Mouse (Mus musculus) neural tube, embryonic 12.5 days (tissue): ENCODE measurements around the gene Gm26566. TPM values are rescaled to one million over a fixed set of nuclear protein-coding genes. Genes with fewer than 3 reads are reported as not detected.

ENCODE experiments used
- ATAC-seq: fragments of 200-750 bp; cut with Nextera tagmentation; 2 replicates; pipeline ENCODE4 v1.8.0; 2017; ENCODE audit warnings: low read depth, mild to moderate bottlenecking, moderate TSS enrichment, moderate library complexity; ENCODE audit not compliant: low FRiP score
- H3K27ac ChIP-seq: fragments of 300-500 bp; sonication (generic); 2 replicates; pipeline ENCODE4 v1.5.1; 2016
- H3K27me3 ChIP-seq: fragments of 300-500 bp; sonication (generic); replicated peaks from 2 replicates; pipeline ENCODE4 v1.6.1; 2016; ENCODE audit warnings: mild to moderate bottlenecking
- H3K36me3 ChIP-seq: fragments of 300-500 bp; sonication (generic); 2 replicates; pipeline ENCODE4 v1.6.1; 2016; ENCODE audit warnings: mild to moderate bottlenecking
- H3K4me1 ChIP-seq: fragments of 300-500 bp; sonication (generic); 2 replicates; pipeline ENCODE4 v1.6.1; 2016
- H3K4me2 ChIP-seq: fragments of 300-500 bp; sonication (generic); replicated peaks from 2 replicates; pipeline ENCODE4 v1.6.1; 2016; ENCODE audit warnings: mild to moderate bottlenecking
- H3K4me3 ChIP-seq: fragments of 300-500 bp; sonication (generic); 2 replicates; pipeline ENCODE4 v1.5.1; 2016
- H3K9ac ChIP-seq: fragments of 300-500 bp; sonication (generic); 2 replicates; pipeline ENCODE4 v1.6.1; 2016; ENCODE audit warnings: mild to moderate bottlenecking
- H3K9me3 ChIP-seq: fragments of 300-500 bp; sonication (generic); 2 replicates; pipeline ENCODE4 v1.6.1; 2016; ENCODE audit warnings: mild to moderate bottlenecking
- WGBS: fragments of 180-500 bp; shearing (Covaris S2); methylation state at CpG from one replicate; pipeline ENCODE4 v1.1.7; 2016; 5-methylcytosine and 5-hydroxymethylcytosine counted together
- polyA plus RNA-seq: library from polyadenylated mRNA; unstranded; fragments of >200 nt; fragmentation: Nextera tagmentation; extraction: Ambion mirVana; gene quantifications from 2 replicates; pipeline ENCODE4 v1.2.1, GENCODE M21; 2016

Gm26566 gene
- polyA plus RNA-seq, 1 experiment from 2014 or later, result 2.0 TPM

DNA sequence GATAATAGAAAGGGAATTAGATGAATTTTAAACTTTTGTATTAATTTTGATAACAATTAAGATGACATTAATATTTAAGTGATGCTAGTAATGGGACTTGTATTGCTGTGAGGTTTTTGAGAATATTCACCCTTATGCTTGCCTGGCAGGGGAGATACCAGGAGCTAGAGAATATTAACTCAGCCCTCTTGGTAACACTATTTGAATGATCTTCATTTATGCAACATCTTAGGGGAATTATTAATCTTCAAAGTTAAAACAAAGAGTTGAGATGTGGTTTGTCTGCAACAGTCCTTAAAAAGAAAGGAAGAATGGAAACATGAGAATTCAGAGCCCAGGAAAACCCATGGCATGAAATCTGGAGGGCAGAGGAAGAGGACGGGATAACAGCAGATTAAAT lies 22.3 kb upstream of the Gm26566 start:
- Histone ChIP-seq H3K27me3 (no peaks in the 10 kb centered on the region), H3K4me3 (no peak overlapping the region), H3K36me3 (no peaks in the 10 kb centered on the region), H3K9me3 (no peaks in the 10 kb centered on the region), H3K4me1 (no peaks in the 10 kb centered on the region), H3K4me2 (no peak overlapping the region), H3K9ac (no peak overlapping the region), H3K27ac (no peak overlapping the region)
- WGBS, result 76% methylated on average over 1 of the region's 1 CpGs
- no peak for ATAC-seq

DNA sequence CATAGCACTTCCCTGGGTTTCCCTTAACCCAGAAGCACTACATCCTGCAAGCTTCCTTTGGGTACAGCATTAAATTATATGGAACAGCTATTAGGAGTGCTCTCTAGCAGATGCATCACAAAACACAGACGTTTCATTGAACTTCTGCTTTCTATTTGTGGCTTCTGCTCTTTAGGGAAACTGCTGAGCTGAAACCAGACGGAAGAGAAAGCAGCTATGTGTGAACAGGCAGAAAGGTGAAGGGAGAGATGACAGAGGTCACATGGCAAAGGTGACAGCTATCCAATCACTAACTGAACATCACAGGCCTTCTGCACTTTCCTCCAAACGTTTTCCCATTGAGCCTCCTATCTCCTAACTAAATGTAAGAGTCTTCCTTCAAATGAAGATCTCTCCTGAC lies 15.7 kb upstream of the Gm26566 start:
- Histone ChIP-seq H3K4me2 (no peak overlapping the region), H3K4me3 (no peak overlapping the region), H3K27me3 (no peaks in the 10 kb centered on the region), H3K9me3 (no peaks in the 10 kb centered on the region), H3K4me1 (no peaks in the 10 kb centered on the region), H3K27ac (no peak overlapping the region), H3K36me3 (no peaks in the 10 kb centered on the region), H3K9ac (no peak overlapping the region)
- ATAC-seq, result no peak
- 51% methylated on average over 3 of the region's 3 CpGs for WGBS

DNA sequence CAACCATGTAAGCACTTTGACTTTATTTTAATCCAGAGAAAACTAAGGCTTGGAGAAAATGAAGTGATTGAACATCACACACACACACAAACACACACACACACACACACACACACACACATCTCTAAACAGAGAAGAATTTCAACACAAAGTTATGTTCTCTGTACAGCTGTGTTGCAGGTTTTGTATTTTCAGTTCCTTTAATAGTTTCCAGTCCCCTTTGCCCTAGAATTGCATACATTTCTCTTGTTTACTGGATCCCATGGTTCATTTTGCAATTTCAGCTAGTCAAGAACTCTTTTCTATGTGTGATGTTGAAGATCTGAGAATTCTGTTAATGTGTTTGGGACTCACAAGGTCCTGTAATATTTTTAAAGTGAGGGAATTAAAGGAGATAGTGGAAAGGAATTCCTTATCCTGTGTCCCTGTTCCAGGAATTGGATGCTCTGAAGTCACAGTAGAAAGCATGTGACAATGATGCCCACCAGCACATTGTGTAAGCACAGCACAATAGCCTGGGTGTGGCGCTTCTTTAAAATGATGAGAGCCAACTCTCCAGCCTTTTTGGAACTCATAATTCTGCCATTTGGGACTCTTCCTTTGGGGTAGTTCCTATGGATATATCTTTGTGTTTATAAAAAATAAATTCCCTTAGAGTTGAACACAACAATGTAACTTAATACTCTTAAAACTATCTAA lies 14.3 kb upstream of the Gm26566 start:
- no peaks in the 10 kb centered on the region for H3K4me1 ChIP-seq
- no peak overlapping the region for H3K9ac ChIP-seq
- H3K4me3 ChIP-seq, result no peak overlapping the region
- H3K27me3 ChIP-seq, result no peaks in the 10 kb centered on the region
- H3K27ac ChIP-seq, result no peak overlapping the region
- H3K4me2 ChIP-seq, result no peak overlapping the region
- no peak for ATAC-seq
- H3K36me3 ChIP-seq, result no peaks in the 10 kb centered on the region
- WGBS, result 91% methylated on average over 1 of the region's 1 CpGs
- H3K9me3 ChIP-seq, result no peaks in the 10 kb centered on the region

DNA sequence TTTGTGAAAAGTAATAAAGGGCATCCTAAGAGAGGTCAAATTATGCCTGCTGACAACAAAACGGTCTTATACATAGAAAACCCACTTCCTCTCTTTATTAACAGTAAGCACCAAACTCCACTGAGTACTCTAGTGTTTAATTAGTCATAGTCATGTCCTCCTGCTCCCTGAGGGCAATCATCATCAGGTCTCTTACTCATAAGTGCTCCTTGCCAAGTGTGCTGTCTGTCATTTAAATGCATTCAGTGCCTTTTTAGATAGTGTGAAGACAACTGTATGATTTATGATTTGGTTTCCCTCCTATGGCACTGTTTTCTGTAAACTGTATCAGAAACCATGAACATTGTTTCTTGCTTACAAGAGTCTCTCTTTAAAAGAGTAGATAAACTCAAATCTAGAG lies 7.3 kb upstream of the Gm26566 start:
- ATAC-seq, result no peak
- WGBS, result 85% methylated on average over 1 of the region's 1 CpGs

DNA sequence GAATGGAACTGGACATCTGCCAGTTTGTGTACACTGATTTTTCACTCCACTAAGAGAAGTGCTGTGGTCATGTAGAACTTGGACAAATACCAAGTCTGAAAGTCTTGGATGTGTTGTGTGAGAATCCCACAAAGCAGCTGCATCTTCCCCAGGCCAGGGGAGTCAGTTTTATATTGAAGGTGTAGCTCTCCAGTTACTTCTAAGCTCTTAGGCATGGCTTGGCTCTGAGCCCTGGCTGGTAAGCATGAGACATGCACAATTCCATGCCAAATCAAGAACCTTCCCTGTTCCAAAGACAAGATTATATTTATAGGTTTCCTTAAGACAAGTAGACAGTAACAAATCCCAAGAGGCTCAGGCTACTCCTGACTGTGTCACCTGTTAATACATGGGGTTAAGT lies 6.5 kb upstream of the Gm26566 start:
- H3K4me3 ChIP-seq, result no peak overlapping the region
- H3K4me2 ChIP-seq, result no peak overlapping the region
- no peaks in the 10 kb centered on the region for H3K9me3 ChIP-seq
- ATAC-seq, result no peak
- peaks cover 14% of the 10 kb centered on the region for H3K4me1 ChIP-seq
- H3K9ac ChIP-seq, result no peak overlapping the region
- no peak overlapping the region for H3K27ac ChIP-seq
- no peaks in the 10 kb centered on the region for H3K27me3 ChIP-seq
- peaks cover 32% of the 10 kb centered on the region for H3K36me3 ChIP-seq

More for the DNA sequence above, 7.3 kb upstream of the Gm26566 start:
- Histone ChIP-seq H3K27ac (no peak overlapping the region), H3K9me3 (no peaks in the 10 kb centered on the region), H3K4me2 (no peak overlapping the region), H3K4me3 (no peak overlapping the region), H3K4me1 (peaks cover 9% of the 10 kb centered on the region), H3K9ac (no peak overlapping the region), H3K27me3 (no peaks in the 10 kb centered on the region), H3K36me3 (peaks cover 30% of the 10 kb centered on the region)

DNA sequence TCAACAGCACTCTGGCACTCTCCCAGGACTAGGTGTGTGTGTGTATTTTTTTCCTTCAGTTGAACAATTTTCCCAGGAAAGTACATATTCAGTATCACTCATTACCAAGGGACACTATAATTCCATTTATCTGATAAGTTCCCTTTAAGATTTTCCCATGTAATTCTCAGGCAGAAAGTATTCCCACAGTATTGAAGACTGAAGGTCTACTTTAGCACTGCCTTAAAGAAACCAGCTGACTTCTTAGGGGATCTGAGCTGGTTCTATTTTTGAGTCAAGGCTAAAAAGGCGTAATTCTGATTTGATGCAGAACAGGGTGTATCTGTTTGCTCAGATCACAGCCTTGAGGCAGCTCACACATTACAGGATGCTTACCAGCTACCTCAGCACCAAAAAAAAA lies 2.9 kb upstream of the Gm26566 start:
- Histone ChIP-seq H3K9ac (no peak overlapping the region), H3K36me3 (peaks cover 37% of the 10 kb centered on the region), H3K4me3 (peak overlapping the region; percentile 13), H3K4me1 (peaks cover 26% of the 10 kb centered on the region), H3K27me3 (no peaks in the 10 kb centered on the region), H3K9me3 (no peaks in the 10 kb centered on the region), H3K27ac (no peak overlapping the region), H3K4me2 (peak overlapping the region; percentile 57)
- WGBS, result 73% methylated on average over 1 of the region's 1 CpGs
- no peak for ATAC-seq

DNA sequence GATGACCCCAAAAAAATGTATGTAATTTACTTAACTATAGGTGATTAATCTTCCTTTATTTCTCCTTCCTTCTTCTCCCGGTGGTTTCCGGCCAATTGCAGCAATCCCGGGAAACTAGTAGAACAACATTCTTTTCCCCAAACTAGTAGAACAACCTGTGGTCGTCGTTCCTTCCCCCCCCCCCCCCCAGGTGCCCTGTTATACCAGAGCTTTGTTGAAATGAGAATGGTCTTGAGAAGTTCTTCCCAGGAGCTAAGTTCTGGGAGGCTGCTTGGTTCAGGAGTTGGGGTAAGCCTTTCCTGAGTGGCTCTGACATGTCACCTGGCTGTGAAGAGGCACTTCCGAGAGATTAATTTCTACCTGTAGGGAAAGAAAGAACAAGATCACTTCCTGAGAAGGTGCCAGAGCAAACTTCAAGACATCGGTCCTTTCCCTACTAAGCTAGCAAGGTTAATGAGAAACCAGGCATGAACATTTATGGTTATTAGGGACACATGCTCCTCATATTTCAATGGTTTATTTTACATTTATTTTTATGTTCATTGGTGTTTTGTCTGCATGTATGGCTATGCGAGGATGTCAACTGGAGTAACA lies 2.0 kb downstream of the Gm26566 start:
- no peak for ATAC-seq
- no peak overlapping the region for H3K9ac ChIP-seq
- no peaks in the 10 kb centered on the region for H3K9me3 ChIP-seq
- H3K27me3 ChIP-seq, result no peaks in the 10 kb centered on the region
- H3K4me2 ChIP-seq, result no peak overlapping the region
- H3K36me3 ChIP-seq, result peaks cover 8% of the 10 kb centered on the region
- H3K27ac ChIP-seq, result no peak overlapping the region
- H3K4me1 ChIP-seq, result peaks cover 21% of the 10 kb centered on the region
- 56% methylated on average over 8 of the region's 8 CpGs for WGBS
- H3K4me3 ChIP-seq, result no peak overlapping the region

DNA sequence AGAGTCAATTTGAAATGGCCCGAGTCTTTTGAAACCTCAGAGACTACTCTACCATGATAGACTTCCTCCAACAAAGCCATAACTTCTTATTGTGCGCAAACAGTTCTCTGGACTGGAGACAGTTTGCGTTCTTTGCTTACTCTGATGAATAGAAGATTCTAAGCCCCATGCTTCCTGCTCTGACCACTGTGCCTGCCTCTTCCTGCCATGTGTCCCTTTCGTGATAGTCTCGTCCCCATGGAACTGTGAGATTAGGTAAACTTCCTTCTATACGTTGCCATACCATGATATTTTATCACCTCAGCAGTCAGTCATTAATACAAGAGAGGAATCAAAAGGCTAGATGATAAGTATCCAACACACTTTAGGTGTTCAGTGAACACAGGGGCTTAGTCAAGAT lies 5.1 kb downstream of the Gm26566 start:
- Histone ChIP-seq H3K36me3 (no peaks in the 10 kb centered on the region), H3K9me3 (no peaks in the 10 kb centered on the region), H3K4me3 (no peak overlapping the region), H3K9ac (no peak overlapping the region), H3K27me3 (no peaks in the 10 kb centered on the region), H3K4me1 (no peaks in the 10 kb centered on the region), H3K4me2 (no peak overlapping the region), H3K27ac (no peak overlapping the region)
- WGBS, result 87% methylated on average over 6 of the region's 6 CpGs
- ATAC-seq, result no peak

DNA sequence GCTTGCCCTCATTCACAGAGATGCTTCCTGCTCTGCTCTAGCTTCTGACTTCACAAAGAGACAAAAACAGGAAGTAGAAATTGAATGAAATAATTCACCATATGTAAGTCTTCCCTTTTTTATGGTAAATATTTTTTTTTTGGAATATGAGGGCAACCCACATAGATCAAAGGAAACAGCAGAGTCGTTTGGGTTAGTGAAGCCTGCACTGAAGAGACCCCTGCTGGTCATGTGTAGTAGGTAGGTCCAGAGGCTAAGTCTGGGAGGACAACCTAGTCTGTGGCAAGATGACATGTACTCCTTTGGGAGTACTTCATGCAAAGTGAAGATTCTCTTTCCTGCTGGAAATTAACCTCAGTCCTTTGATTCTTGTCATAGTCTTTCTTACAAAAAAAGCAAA lies 5.7 kb downstream of the Gm26566 start:
- H3K27me3 ChIP-seq, result no peaks in the 10 kb centered on the region
- no peak for ATAC-seq
- H3K9me3 ChIP-seq, result no peaks in the 10 kb centered on the region
- H3K4me2 ChIP-seq, result no peak overlapping the region
- H3K4me1 ChIP-seq, result no peaks in the 10 kb centered on the region
- H3K27ac ChIP-seq, result no peak overlapping the region
- no peak overlapping the region for H3K4me3 ChIP-seq
- 0% methylated on average over 1 of the region's 1 CpGs for WGBS
- H3K36me3 ChIP-seq, result no peaks in the 10 kb centered on the region
- H3K9ac ChIP-seq, result no peak overlapping the region

DNA sequence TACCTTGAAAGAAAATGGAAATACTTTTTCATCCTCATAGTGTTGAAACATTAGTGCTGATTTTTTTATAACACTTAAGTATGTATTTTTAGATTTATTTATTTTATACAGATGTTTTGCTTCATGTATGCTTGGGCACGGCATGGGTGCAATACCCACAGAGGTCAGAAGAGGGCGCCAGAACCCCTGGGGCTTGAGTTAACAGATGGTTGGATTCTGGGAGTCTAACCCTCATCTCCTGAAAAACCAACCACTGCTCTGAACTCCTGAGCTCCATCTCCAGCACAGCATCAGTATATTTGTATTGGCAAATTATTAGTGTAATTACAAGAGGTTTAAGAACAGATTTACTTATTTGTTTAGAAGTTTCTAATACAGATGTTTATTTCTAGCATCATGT lies 16.9 kb downstream of the Gm26566 start:
- H3K27ac ChIP-seq, result no peak overlapping the region
- H3K4me2 ChIP-seq, result no peak overlapping the region
- H3K4me3 ChIP-seq, result no peak overlapping the region
- H3K9me3 ChIP-seq, result no peaks in the 10 kb centered on the region
- H3K9ac ChIP-seq, result no peak overlapping the region
- no peaks in the 10 kb centered on the region for H3K36me3 ChIP-seq
- 6% methylated on average over 2 of the region's 2 CpGs for WGBS
- ATAC-seq, result 0 out of 2 replicates have a peak, but pooled peaks have one; percentile 41
- H3K27me3 ChIP-seq, result no peaks in the 10 kb centered on the region
- no peaks in the 10 kb centered on the region for H3K4me1 ChIP-seq

DNA sequence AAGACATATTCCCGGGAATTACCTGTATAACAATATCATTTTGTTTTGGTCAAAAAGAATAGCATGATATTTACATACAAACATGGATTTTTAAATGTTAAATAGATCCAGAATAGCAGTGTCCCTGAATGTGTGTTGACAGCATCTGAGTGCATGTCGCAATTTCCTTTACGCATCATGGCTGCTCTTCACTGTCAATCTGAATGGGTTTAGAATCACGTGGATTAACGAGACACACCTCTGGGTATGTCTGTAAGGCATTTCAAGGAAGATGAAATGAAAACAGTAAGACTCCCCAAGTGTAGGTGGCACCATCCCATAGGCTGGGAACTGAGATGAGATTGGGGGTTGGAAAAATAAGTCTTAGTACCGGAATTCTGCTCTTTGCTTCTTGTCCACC lies 17.4 kb downstream of the Gm26566 start:
- whole genome bisulfite sequencing, result 94% methylated on average over 6 of the region's 6 CpGs
- H3K9ac ChIP-seq, result no peak overlapping the region
- no peak overlapping the region for H3K27ac ChIP-seq
- no peaks in the 10 kb centered on the region for H3K36me3 ChIP-seq
- H3K4me3 ChIP-seq, result no peak overlapping the region
- no peak for ATAC-seq
- no peaks in the 10 kb centered on the region for H3K4me1 ChIP-seq
- H3K27me3 ChIP-seq, result no peaks in the 10 kb centered on the region
- no peak overlapping the region for H3K4me2 ChIP-seq
- no peaks in the 10 kb centered on the region for H3K9me3 ChIP-seq

DNA sequence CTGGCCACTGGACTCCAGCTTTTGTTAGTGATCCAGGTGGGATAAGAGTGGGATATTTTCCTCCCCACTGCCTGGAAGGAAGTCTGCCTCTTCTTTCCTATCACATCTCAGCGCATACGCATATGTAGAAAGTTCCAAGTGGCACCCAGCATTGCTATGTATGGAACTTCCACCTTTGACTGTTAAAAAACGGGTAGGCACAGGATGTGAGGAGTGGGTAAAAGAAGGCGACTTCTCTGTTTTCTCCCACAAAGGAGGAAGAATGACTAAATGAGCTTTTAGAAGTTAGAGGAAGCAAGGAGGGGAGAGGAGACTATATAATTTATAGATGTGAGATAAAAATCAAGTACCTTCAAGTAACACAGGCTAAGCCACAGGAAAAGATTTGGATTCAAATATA lies 19.8 kb downstream of the Gm26566 start:
- H3K27ac ChIP-seq, result no peak overlapping the region
- H3K9me3 ChIP-seq, result no peaks in the 10 kb centered on the region
- no peak overlapping the region for H3K9ac ChIP-seq
- no peak overlapping the region for H3K4me2 ChIP-seq
- no peaks in the 10 kb centered on the region for H3K36me3 ChIP-seq
- no peaks in the 10 kb centered on the region for H3K27me3 ChIP-seq
- no peak for ATAC-seq
- 95% methylated on average over 4 of the region's 4 CpGs for WGBS
- no peak overlapping the region for H3K4me3 ChIP-seq
- no peaks in the 10 kb centered on the region for H3K4me1 ChIP-seq

DNA sequence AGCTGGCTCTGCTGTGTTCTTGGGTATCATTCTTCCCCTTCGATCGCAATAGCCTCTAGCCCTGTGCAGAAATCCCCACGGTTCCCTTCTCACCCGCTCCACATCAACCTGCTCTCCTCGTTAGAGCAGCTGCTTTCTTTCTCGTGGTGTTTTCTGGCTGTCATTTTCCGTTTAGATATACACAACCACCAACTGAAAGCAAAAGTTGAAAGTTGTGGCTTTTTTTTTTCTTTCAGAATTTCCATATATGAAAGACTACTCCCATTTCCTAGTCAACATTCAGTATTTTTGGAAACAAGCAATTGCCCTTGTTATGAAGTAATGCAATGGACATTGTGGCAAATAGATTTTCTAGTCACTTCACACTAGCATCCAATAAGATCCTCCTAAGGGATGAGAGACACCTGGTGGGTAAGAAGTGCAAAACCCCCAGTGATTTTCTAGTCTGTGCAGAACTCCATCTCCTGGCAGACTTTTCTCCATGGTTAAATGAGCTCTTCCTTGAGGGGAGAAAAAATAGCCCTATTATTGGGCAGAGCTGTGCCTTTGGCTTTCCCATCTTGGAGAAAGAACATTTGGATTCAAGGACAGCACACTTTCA lies 21.3 kb downstream of the Gm26566 start:
- Histone ChIP-seq H3K4me3 (no peak overlapping the region), H3K4me2 (no peak overlapping the region), H3K27ac (no peak overlapping the region), H3K9ac (no peak overlapping the region), H3K27me3 (no peaks in the 10 kb centered on the region), H3K9me3 (no peaks in the 10 kb centered on the region), H3K36me3 (no peaks in the 10 kb centered on the region), H3K4me1 (no peaks in the 10 kb centered on the region)
- no peak for ATAC-seq
- WGBS, result 88% methylated on average over 7 of the region's 7 CpGs
